Mouse (Mus musculus) embryonic facial prominence, embryonic 14.5 days (tissue): ENCODE data around the gene Rev3l. TPM values are rescaled to one million over a fixed set of nuclear protein-coding genes. Genes with fewer than 3 reads are reported as not detected.

Experiments
- ATAC-seq: fragments of 200-750 bp; cut with Nextera tagmentation; 2 replicates; pipeline ENCODE4 v1.8.0; 2017; ENCODE audit warnings: low read depth, moderate number of reproducible peaks, moderate TSS enrichment
- DNase-seq: peaks from one replicate; pipeline ENCODE4 v3.0.0-alpha.2; 2015; ENCODE audit warnings: low spot score
- H3K27ac ChIP-seq: fragments of 300-500 bp; sonication (generic); replicated peaks from 2 replicates; pipeline ENCODE4 v1.5.1; 2014; ENCODE audit warnings: low read depth, mild to moderate bottlenecking, low read length, moderate library complexity
- H3K27me3 ChIP-seq: fragments of 300-500 bp; sonication (generic); replicated peaks from 2 replicates; pipeline ENCODE4 v1.6.1; 2014; ENCODE audit warnings: low read length; ENCODE audit not compliant: control insufficient read depth, insufficient read depth
- H3K36me3 ChIP-seq: fragments of 300-500 bp; sonication (generic); 2 replicates; pipeline ENCODE4 v1.6.1; 2014; ENCODE audit warnings: low read length, mixed read lengths; ENCODE audit not compliant: control insufficient read depth, insufficient read depth
- H3K4me1 ChIP-seq: fragments of 300-500 bp; sonication (generic); 2 replicates; pipeline ENCODE4 v1.6.1; 2014; ENCODE audit warnings: antibody characterized with exemption, low read length; ENCODE audit not compliant: control insufficient read depth, insufficient read depth
- H3K4me2 ChIP-seq: fragments of 300-500 bp; sonication (generic); 2 replicates; pipeline ENCODE4 v1.6.1; 2014; ENCODE audit warnings: low read depth, mild to moderate bottlenecking, low read length, moderate library complexity, mixed read lengths
- H3K4me3 ChIP-seq: fragments of 300-500 bp; sonication (generic); 2 replicates; pipeline ENCODE4 v1.5.1; 2014; ENCODE audit warnings: low read depth, mild to moderate bottlenecking, low read length
- H3K9ac ChIP-seq: fragments of 300-500 bp; sonication (generic); 2 replicates; pipeline ENCODE4 v1.6.1; 2014; ENCODE audit warnings: low read depth, mild to moderate bottlenecking, low read length, moderate library complexity, mixed read lengths
- H3K9me3 ChIP-seq: fragments of 300-500 bp; sonication (generic); 2 replicates; pipeline ENCODE4 v1.6.1; 2016; ENCODE audit warnings: low read length; ENCODE audit not compliant: control insufficient read depth
- WGBS: fragments of 180-500 bp; shearing (Covaris S2); extraction: QIAGEN DNeasy Blood & Tissue Kit; methylation state at CpG from one replicate; pipeline ENCODE4 v1.1.7; 2014; 5-methylcytosine and 5-hydroxymethylcytosine counted together
- polyA plus RNA-seq: library from polyadenylated mRNA; unstranded; fragments of >200 nt; fragmentation: Nextera tagmentation; extraction: Ambion mirVana; gene quantifications from 2 replicates; pipeline ENCODE4 v1.2.1, GENCODE M21; 2014

Rev3l gene
- polyA plus RNA-seq = 27.4 and 27.8 TPM in 2 replicates

DNA sequence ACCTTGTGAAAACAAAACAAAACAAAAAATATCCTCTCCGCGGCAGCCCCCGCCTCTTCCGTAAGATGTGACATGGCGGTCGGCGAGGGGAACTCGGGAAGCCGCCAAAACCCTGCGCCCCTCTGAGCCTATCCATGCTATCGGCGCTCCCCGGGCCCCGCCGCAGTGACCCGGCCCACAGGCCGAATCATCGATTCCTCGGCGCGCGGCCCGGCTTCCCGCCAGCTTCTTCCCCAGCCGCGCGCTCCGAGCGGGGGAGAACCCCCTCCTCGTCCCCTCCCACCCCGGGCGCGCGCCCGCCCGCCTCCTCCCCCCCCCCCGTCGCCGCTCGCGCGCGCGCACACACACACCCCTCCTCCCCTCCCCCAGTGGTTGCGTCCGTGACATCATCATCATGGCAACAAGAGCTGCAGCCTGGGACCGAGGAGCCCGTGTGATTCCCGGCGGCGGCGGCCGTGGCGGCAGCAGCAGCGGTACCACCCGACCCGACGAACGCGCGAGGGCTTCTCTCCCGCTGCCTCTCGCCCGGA is at the start of gene Rev3l:
Gene Rev3l (plus strand): TSS at position 383 of the 530 bp plus-strand sequence.
- H3K27me3 ChIP-seq = no peaks in the 10 kb centered on the region
- DNase-seq (peak; percentile 97), ATAC-seq (peak; percentile 87)
- peaks cover 14% of the 10 kb centered on the region; the same call in 1 of the 2 replicates for H3K4me1 ChIP-seq
- H3K27ac ChIP-seq = peak within 1 kb of the TSS; percentile 100
- H3K4me3 ChIP-seq = peak within 1 kb of the TSS; percentile 83
- 0 out of 2 replicates have a peak, but pooled peaks cover 5% of the 10 kb centered on the region for H3K9me3 ChIP-seq
- peak within 1 kb of the TSS; percentile 95 for H3K9ac ChIP-seq
- WGBS = under 1% methylated on average over 20 of the region's 64 CpGs
- no peaks in the 10 kb centered on the region for H3K36me3 ChIP-seq
- peak within 1 kb of the TSS; percentile 62 for H3K4me2 ChIP-seq

DNA sequence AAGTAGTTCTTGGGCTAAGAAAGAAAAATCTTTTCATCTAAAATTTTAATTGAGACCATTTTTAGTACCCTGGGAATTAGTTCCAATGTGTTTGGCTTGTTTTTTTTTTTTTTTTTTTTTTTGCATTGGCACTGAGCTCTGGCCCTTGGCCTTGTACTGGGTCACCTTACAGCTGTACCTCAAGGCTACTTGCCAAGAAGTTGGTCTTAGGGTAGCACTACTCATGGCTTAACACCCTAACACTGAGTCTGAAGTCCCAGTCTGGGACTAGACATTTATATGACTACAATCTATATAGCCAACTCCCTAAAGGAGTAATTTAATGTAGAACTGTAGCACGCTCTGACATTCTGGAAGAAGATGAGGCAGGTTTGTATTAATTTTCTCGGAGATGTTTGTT is 49.4 kb upstream of the Rev3l start:
- no peak overlapping the region for H3K4me2 ChIP-seq
- no peaks in the 10 kb centered on the region for H3K4me1 ChIP-seq
- ATAC-seq (no peak), DNase-seq (no peak)
- WGBS = 78% methylated on average over 2 of the region's 2 CpGs
- no peak overlapping the region for H3K4me3 ChIP-seq
- H3K27me3 ChIP-seq = no peaks in the 10 kb centered on the region
- H3K27ac ChIP-seq = no peak overlapping the region
- H3K9ac ChIP-seq = no peak overlapping the region
- H3K36me3 ChIP-seq = no peaks in the 10 kb centered on the region
- H3K9me3 ChIP-seq = no peaks in the 10 kb centered on the region

DNA sequence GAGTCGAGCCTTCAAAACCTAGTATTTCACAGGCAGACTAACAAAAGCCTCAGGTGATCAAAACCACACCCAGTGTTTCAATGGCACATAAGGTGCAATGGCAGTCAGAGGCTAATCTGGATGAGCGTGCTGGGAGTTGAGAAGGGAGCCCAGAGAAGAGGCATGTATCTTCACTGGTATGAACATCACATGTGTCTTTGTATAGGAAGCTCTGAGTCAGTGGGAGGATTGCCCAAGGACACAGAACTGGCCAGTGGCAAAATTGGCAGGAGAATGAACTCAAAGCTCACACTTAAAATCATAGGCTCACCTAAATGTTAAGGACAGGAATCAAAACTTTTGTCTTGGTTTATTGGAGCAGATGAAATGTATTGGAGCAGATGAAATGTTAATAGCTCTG is 48.4 kb upstream of the Rev3l start:
- no peak for DNase-seq
- H3K4me1 ChIP-seq = no peaks in the 10 kb centered on the region
- no peak overlapping the region for H3K9ac ChIP-seq
- no peak overlapping the region for H3K4me3 ChIP-seq
- H3K9me3 ChIP-seq = no peaks in the 10 kb centered on the region
- no peak overlapping the region for H3K27ac ChIP-seq
- H3K27me3 ChIP-seq = no peaks in the 10 kb centered on the region
- no peak for ATAC-seq
- WGBS = 75% methylated on average over 2 of the region's 2 CpGs
- H3K4me2 ChIP-seq = no peak overlapping the region
- no peaks in the 10 kb centered on the region for H3K36me3 ChIP-seq

DNA sequence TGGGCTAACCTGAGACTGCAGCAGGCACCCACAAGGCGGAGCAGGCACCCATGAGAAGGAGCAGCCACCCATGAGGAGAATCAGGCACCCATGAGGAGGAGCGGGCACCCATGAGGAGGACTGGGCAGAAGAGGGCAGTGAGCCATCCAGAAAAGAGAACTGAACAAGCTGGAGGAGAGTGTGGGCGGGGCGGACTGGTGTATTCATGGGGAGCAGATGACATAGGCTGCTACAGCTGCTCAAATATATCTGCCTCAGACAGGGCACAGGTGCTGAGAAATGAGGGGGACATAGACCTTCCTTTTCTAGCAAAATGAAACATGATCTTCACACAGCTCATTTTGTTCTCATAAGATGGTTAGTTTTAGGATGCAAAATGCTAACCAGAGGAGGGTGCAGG is 45.1 kb upstream of the Rev3l start:
- ATAC-seq (peak; percentile 48; the same call in 1 of the 2 replicates), DNase-seq (peak; percentile 58)
- no peaks in the 10 kb centered on the region for H3K9me3 ChIP-seq
- H3K4me3 ChIP-seq = no peak overlapping the region
- peaks cover 6% of the 10 kb centered on the region; the same call in 1 of the 2 replicates for H3K4me1 ChIP-seq
- no peaks in the 10 kb centered on the region for H3K36me3 ChIP-seq
- H3K4me2 ChIP-seq = no peak overlapping the region
- no peaks in the 10 kb centered on the region for H3K27me3 ChIP-seq
- H3K27ac ChIP-seq = no peak overlapping the region
- no peak overlapping the region for H3K9ac ChIP-seq
- WGBS = 95% methylated on average over 4 of the region's 4 CpGs

DNA sequence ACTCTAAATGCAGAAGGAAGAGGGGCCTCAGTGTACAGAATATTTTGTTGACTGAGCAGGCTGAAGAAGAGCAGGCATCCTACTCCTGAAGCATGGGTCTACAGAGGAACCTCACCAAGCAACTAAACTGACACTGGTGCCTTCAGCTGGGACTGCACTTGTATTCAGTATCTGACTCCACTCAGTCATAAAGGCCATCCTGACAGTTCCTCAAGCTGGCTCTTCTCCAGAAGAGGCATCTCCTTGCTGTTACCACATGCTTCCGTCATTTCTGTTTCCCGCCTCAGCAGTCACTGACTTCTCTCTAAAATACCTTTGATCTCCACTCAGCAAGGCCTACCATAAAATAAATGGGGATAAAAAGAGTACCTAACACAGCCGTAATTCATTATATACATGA is 44.1 kb upstream of the Rev3l start:
- no peak overlapping the region for H3K9ac ChIP-seq
- 56% methylated on average over 3 of the region's 3 CpGs for WGBS

DNA sequence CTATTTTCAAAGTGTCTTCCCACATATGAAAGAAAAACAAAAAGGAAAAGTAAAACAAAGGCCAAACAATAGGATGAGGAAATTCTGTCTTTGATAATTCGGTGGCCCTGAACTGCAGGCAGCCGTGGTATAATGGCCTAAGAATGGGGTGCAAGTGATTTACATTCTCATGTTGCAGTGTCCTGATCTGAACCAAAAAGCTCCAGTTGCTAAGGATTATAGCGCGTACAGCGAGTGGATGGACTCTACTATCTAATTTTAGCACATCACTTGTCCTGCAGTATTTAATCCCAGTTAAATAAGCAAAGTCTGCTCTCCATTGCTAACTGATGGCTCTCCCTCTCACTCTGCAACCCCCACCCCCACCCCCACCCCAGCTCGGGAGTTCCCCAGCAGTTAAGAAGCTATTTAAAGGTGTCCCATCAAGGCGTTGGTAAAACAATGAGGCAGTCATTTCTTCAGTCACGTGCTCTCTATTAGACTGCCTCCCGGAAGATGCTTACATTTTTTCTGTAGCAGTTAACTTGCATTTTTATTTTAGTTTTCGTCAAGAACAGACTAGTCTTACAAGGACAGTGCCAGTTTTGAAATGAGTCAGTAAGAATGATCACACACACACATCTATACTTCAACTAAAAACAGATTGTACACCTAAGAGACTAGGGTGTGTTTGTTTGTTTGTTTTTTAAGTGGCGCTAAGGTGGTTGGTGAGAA is 40.4 kb upstream of the Rev3l start:
- WGBS = 43% methylated on average over 11 of the region's 11 CpGs
- Histone ChIP-seq H3K9ac (no peak overlapping the region), H3K4me1 (peaks cover 7% of the 10 kb centered on the region; the same call in 1 of the 2 replicates), H3K4me2 (no peak overlapping the region), H3K27ac (peak overlapping the region; percentile 44; the same call in 1 of the 2 replicates), H3K36me3 (no peaks in the 10 kb centered on the region), H3K9me3 (no peaks in the 10 kb centered on the region), H3K4me3 (no peak overlapping the region), H3K27me3 (no peaks in the 10 kb centered on the region)
- ATAC-seq (peak; percentile 62; the same call in 1 of the 2 replicates), DNase-seq (peak; percentile 53)

More for the DNA sequence above, 44.1 kb upstream of the Rev3l start:
- no peak overlapping the region for H3K27ac ChIP-seq
- DNase-seq (peak; percentile 37), ATAC-seq (no peak)
- no peaks in the 10 kb centered on the region for H3K27me3 ChIP-seq
- H3K9me3 ChIP-seq = no peaks in the 10 kb centered on the region
- H3K4me1 ChIP-seq = peaks cover 7% of the 10 kb centered on the region; the same call in 1 of the 2 replicates
- no peak overlapping the region for H3K4me2 ChIP-seq
- H3K4me3 ChIP-seq = no peak overlapping the region
- H3K36me3 ChIP-seq = no peaks in the 10 kb centered on the region

DNA sequence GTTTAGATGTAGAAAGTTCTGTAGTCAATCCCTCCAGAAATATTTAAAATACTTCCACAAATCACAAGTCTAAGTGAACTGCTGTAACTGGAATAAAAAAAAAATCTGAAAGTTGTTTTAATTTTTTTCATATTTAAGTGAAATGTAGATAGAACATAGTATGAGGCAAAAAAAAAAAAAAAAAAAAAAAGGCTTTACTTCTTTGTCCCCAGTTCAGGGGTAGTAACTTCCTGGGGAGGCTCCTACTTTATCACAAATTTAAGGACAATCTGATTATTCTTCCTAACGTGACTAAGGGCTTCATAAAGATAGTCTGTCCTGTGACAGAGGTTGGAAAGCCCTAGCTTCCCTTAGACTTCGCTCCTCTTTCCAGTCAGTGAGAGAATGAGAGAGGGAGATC is 39.8 kb upstream of the Rev3l start:
- Histone ChIP-seq H3K27ac (no peak overlapping the region), H3K9me3 (no peaks in the 10 kb centered on the region)

DNA sequence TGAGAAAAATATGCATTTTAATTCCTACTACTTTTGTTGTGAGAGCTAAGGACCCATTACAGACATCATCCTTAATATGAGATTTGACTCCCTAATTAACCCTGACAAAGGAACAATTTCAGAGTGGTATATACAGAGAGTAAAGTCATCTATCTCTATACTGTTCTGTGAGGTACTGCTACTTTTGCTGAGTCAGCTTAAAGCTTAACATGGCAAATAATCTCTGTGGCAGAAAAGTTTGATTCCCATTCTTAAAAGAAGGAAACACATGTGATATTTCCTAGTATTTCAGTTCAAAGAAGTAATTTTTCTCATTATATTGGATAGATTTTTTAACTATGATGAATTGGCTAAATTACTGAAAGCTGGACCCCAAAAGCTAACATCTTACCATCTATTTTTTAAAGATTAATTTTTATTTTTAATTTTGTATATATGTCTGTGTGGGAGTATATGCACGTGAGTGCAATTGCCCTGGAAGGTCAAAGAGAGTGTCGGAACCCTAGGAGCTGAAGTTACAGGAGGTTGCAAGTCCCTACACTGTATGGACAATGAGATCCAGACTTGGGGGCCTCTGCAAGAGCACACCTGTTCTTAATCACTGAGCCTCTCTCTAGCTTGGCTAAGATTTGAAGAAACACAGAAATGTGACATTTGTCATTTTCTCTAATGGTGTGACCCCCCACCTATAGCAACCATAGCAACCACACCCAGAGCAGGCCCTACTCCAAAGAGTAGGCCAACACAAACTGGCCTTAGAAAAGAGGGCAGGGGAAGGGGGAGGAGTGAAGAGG is 24.0 kb upstream of the Rev3l start:
- Histone ChIP-seq H3K4me1 (no peaks in the 10 kb centered on the region), H3K9me3 (no peaks in the 10 kb centered on the region), H3K4me2 (no peak overlapping the region), H3K27ac (no peak overlapping the region), H3K4me3 (no peak overlapping the region), H3K9ac (no peak overlapping the region), H3K36me3 (no peaks in the 10 kb centered on the region), H3K27me3 (no peaks in the 10 kb centered on the region)
- ATAC-seq = no peak
- no peak for DNase-seq
- 41% methylated on average over 2 of the region's 2 CpGs for WGBS

More for the DNA sequence above, 39.8 kb upstream of the Rev3l start:
- Histone ChIP-seq H3K4me3 (no peak overlapping the region), H3K9ac (no peak overlapping the region), H3K4me2 (no peak overlapping the region), H3K4me1 (peaks cover 7% of the 10 kb centered on the region; the same call in 1 of the 2 replicates), H3K27me3 (no peaks in the 10 kb centered on the region), H3K36me3 (no peaks in the 10 kb centered on the region)
- 81% methylated on average over 2 of the region's 2 CpGs for WGBS
- ATAC-seq (no peak), DNase-seq (no peak)
